Mouse (Mus musculus) hindbrain, embryonic 10.5 days (tissue): ENCODE results near the gene Inhbc. TPM values are rescaled to one million over a fixed set of nuclear protein-coding genes. Genes with fewer than 3 reads are reported as not detected.
A peak's percentile ranks its signal among the peaks of the same experiment; 100 is the strongest.

Source experiments
- DNase-seq: peaks from one replicate; pipeline ENCODE4 v3.0.0-alpha.2; 2017; ENCODE audit warnings: low spot score
- H3K27ac ChIP-seq: fragments of 300-500 bp; sonication (generic); 2 replicates; pipeline ENCODE4 v1.5.1; 2016; ENCODE audit warnings: mild to moderate bottlenecking, moderate library complexity
- H3K27me3 ChIP-seq: fragments of 300-500 bp; sonication (generic); 2 replicates; pipeline ENCODE4 v1.6.1; 2016; ENCODE audit warnings: mild to moderate bottlenecking; ENCODE audit not compliant: poor library complexity, insufficient read depth, severe bottlenecking
- H3K36me3 ChIP-seq: fragments of 300-500 bp; sonication (generic); 2 replicates; pipeline ENCODE4 v1.6.1; 2016; ENCODE audit warnings: mild to moderate bottlenecking, moderate library complexity
- H3K4me1 ChIP-seq: fragments of 300-500 bp; sonication (generic); replicated peaks from 2 replicates; pipeline ENCODE4 v1.6.1; 2016; ENCODE audit warnings: mild to moderate bottlenecking
- H3K4me3 ChIP-seq: fragments of 300-500 bp; sonication (generic); 2 replicates; pipeline ENCODE4 v1.5.1; 2016; ENCODE audit warnings: mild to moderate bottlenecking, moderate library complexity
- H3K9me3 ChIP-seq: fragments of 300-500 bp; sonication (generic); 2 replicates; pipeline ENCODE4 v1.6.1; 2016; ENCODE audit warnings: mild to moderate bottlenecking, moderate library complexity
- WGBS: fragments of 180-500 bp; shearing (Covaris S2); methylation state at CpG from one replicate; pipeline ENCODE4 v1.1.7; 2016; 5-methylcytosine and 5-hydroxymethylcytosine counted together
- polyA plus RNA-seq: library from polyadenylated mRNA; unstranded; fragments of >200 nt; fragmentation: Nextera tagmentation; extraction: Ambion mirVana; gene quantifications from 2 replicates; pipeline ENCODE4 v1.2.1, GENCODE M21; 2016

Gene Inhbc
- polyA plus RNA-seq, 1 experiment from 2014 or later, result 0.13 TPM

DNA sequence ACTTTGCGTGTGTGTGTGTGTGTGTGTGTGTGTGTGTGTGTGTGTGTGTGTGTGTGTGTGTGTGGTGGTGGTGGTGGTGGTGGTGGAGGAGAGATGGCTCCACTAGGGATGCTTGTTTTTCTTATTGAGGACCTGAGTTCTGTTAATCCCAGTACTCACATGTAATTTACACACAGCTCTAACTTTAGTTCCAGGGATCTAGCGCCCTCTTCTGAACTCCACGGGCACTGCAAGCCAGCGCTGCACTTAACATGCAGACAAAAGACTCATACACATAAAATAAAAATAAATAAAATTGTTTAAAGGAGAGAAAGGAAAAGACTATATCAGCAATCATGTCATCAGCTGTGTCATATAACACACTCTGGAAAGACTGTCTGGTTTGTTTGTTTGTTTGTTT, 21.3 kb downstream of the Inhbc start:
- H3K9me3 ChIP-seq, result no peaks in the 10 kb centered on the region

DNA sequence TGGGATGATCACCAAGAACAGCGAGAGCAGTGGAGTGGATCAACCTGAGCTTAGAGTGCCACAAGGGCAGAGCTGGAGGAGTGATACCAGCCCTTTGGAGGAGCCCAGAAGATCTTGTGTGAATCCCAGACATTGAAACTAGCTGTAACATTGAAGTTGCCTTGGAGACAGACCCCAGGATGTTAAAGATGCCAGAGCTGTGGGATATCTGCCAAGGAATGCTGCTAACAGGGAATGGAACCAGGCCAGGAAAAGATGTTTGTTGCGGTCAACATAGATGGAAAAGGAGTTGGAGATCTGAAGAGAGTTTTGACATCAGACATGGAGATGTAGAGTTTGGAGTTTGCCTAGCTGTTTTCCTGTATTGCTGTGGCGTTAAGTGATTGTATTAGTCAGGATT, 24.1 kb downstream of the Inhbc start:
- Histone ChIP-seq H3K27me3 (peaks cover 21% of the 10 kb centered on the region), H3K4me1 (peaks cover 25% of the 10 kb centered on the region), H3K4me3 (no peak overlapping the region), H3K27ac (no peak overlapping the region), H3K36me3 (no peaks in the 10 kb centered on the region), H3K9me3 (no peaks in the 10 kb centered on the region)
- 89% methylated on average over 3 of the region's 3 CpGs for WGBS
- no peak for DNase-seq

More for the DNA sequence above, 21.3 kb downstream of the Inhbc start:
- no peak overlapping the region for H3K27ac ChIP-seq
- H3K4me1 ChIP-seq, result peaks cover 15% of the 10 kb centered on the region
- 63% methylated on average over 4 of the region's 4 CpGs for WGBS
- H3K36me3 ChIP-seq, result no peaks in the 10 kb centered on the region
- H3K4me3 ChIP-seq, result no peak overlapping the region
- DNase-seq, result no peak
- peaks cover 22% of the 10 kb centered on the region for H3K27me3 ChIP-seq

GRCm38 (mm10) chr10:127343029-127343428, 27.2 kb downstream of the Inhbc start:
- Histone ChIP-seq H3K9me3 (no peaks in the 10 kb centered on the region), H3K27ac (no peak overlapping the region), H3K4me1 (peaks cover 41% of the 10 kb centered on the region), H3K36me3 (no peaks in the 10 kb centered on the region), H3K4me3 (no peak overlapping the region), H3K27me3 (peaks cover 33% of the 10 kb centered on the region)
- DNase-seq, result no peak
- 72% methylated on average over 3 of the region's 3 CpGs for WGBS

DNA sequence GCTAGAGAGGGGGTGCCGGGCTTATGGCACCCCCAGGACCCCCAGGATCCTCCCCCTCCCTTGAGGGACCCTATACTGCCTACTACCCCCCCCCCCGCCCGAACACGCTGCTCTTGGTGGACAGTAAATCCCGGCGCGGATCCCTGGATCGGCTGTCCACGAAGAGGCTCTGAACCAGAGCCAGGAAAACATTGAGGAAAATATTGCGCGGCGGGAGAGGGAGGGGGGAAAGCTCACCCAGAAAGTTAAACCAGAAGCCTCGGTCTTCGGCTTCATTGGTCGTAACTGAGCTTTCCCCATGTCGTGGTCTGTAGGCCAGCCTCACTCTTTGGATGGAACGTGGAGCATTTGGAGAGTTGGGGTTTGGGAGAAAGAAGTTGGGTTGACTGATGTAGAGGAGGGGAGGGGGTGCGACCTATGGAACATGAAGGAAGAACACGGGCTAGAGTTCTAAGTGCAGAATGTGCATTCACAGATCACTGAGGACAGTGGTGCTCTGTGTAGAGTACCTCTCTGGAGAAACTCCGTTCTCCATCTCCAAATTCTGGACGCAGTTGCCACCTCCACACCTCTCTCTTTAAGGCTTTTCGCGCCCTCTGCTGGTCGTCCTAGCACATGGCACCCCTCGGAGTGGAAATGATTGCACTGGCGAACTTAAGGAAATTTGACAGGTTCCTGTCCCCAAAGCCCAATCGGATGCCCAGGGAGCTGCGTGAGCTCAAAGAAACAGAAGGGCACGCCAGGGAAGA, 28.2 kb downstream of the Inhbc start, which contains the start of gene Gli1:
Gli1 (minus strand) TSS at position 84 of the 749 bp plus-strand sequence.
- Histone ChIP-seq H3K27me3 (peaks cover 35% of the 10 kb centered on the region), H3K4me1 (peaks cover 41% of the 10 kb centered on the region), H3K27ac (peak within 1 kb of the TSS; percentile 90), H3K4me3 (peak within 1 kb of the TSS; percentile 60), H3K36me3 (peaks cover 3% of the 10 kb centered on the region; the same call in 1 of the 2 replicates), H3K9me3 (no peaks in the 10 kb centered on the region)
- DNase-seq, result peak; percentile 87
- under 1% methylated on average over 29 of the region's 29 CpGs for WGBS

GRCm38 (mm10) chr10:127341360-127341690, 28.9 kb downstream of the Inhbc start:
- no peaks in the 10 kb centered on the region for H3K9me3 ChIP-seq
- H3K36me3 ChIP-seq, result peaks cover 9% of the 10 kb centered on the region; the same call in 1 of the 2 replicates
- peak overlapping the region; percentile 60 for H3K4me3 ChIP-seq
- 0% methylated on average over 10 of the region's 11 CpGs for WGBS
- peak overlapping the region; percentile 90 for H3K27ac ChIP-seq
- peak; percentile 48 for DNase-seq
- H3K4me1 ChIP-seq, result peaks cover 41% of the 10 kb centered on the region
- peaks cover 35% of the 10 kb centered on the region for H3K27me3 ChIP-seq

DNA sequence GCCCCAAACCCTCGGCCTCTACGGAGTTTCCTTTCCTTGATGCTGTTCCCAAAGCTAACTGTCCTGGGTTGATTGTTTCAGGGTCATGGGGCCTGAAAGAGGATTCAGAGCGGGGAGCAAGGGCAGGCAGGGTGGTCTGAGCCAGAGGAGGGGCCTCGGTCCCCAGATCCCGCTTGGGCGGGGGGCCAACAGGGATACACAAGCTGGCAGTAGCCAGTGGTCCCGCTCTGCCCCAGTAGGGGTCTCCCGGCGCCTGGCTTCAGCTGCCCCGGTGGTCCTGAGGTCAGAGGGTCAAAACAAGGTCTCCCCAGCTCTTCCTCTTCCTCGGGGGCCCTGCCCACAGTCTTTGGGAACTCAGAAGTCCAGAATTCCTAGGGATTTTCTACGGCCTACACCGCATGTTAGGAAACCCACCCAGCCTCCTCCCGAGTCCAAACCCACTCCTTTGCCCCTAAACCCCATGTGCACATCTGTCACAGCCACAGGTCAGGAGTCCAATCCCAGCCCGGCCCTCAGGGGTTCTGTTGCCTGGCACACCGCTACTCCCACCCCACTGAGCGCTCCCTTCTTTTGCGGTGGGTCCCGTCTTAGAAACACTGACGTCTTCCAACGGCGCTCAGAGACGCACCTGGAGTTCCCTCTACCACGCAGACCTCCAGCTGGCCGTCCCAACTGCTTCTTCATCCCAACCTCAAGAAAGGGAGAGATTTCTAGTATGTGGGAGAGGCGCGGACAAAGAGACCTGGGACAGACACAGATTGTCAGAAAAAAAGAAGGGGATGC, 29.5 kb downstream of the Inhbc start:
- Histone ChIP-seq H3K4me1 (peaks cover 41% of the 10 kb centered on the region), H3K9me3 (no peaks in the 10 kb centered on the region), H3K36me3 (peaks cover 14% of the 10 kb centered on the region; the same call in 1 of the 2 replicates), H3K27me3 (peaks cover 35% of the 10 kb centered on the region), H3K4me3 (peak overlapping the region; percentile 60), H3K27ac (peak overlapping the region; percentile 90)
- under 1% methylated on average over 27 of the region's 27 CpGs for WGBS
- peak; percentile 81 for DNase-seq

DNA sequence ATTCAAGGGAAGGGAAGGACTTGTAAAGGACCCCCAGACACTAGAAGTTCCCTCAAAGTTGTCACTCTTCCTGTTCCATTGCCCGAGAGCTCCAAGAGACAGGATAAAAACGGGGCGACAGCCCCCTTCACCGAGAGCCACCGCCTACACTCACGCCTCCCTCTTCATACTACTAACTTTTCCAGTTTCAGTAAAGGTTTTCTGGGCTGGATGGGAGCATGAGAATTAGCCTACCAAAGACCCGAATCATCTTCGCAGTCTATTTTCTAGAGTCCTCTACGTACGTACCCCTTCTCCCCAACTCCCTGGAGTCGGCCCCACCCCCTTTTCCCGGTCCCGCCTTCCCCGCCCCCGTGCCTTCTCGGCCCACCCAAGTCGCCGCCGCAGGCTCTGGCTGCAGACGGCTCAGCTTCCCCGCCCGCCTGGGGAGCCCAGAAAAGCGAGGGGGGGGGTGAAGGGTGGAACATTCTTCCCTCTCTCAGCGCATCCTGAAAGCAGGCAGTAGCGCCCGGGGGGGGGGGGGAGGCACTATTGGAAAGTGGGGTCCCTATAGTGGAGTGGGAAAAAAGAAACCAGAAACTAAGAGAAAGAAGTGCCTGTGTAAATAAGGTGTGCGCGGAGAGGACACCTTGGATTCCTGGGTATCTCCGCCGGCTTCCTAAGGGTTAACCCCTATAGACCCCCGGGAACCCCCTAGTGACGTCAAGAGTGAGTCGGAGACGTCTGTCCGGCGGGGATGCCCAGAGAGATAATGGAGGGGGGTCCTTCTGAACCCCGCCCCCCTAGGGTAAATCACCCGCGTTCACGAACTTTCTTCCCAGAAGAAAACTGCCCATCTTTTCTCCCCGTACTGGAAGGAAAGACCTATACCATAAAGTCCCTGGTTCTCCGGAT, 30.3 kb downstream of the Inhbc start:
- Histone ChIP-seq H3K9me3 (no peaks in the 10 kb centered on the region), H3K4me1 (peaks cover 41% of the 10 kb centered on the region), H3K27ac (peak overlapping the region; percentile 90), H3K27me3 (peaks cover 35% of the 10 kb centered on the region), H3K4me3 (peak overlapping the region; percentile 60), H3K36me3 (peaks cover 14% of the 10 kb centered on the region; the same call in 1 of the 2 replicates)
- 1% methylated on average over 42 of the region's 42 CpGs for WGBS
- peak; percentile 83 for DNase-seq

DNA sequence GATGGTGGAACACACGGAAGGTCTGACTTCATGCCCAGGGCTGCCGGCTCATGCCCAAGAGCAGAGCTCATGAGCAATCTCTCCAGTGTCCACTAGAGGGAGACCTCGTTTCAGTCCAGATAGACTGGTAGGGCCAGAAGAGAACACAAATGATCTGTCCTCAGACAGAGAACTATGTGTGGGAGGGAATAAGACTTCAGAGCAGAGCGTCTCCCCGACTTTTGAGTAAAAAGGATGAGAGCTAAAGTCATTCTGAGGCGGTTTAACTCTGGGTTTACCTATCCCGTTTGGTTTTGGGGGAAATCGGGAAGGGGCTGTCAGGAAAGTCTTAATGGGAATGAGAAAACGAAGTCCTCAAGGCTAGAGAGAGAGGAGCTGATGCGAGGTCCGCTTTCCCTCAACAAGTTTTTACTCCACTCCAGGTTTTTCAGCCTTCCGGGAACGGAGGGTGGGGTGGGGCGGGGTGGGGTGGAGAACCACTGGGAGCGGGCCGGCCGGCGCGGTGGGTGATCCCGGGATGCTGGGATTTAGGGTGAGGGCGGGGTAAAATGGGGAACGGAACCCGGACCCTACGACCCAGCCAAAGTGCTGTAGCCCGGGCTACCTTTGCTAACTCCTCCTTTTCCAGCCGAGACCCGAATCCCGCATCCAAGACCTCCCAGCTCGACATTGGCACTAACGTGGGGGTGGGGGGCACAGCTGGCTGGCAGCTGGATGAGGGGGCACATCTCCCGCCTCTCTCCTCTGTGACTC, 31.1 kb downstream of the Inhbc start:
- 1% methylated on average over 31 of the region's 31 CpGs for WGBS
- peaks cover 41% of the 10 kb centered on the region for H3K4me1 ChIP-seq
- H3K9me3 ChIP-seq, result no peaks in the 10 kb centered on the region
- peaks cover 19% of the 10 kb centered on the region for H3K36me3 ChIP-seq
- peak; percentile 90 for DNase-seq
- peaks cover 35% of the 10 kb centered on the region for H3K27me3 ChIP-seq
- peak overlapping the region; percentile 60 for H3K4me3 ChIP-seq
- H3K27ac ChIP-seq, result peak overlapping the region; percentile 90

DNA sequence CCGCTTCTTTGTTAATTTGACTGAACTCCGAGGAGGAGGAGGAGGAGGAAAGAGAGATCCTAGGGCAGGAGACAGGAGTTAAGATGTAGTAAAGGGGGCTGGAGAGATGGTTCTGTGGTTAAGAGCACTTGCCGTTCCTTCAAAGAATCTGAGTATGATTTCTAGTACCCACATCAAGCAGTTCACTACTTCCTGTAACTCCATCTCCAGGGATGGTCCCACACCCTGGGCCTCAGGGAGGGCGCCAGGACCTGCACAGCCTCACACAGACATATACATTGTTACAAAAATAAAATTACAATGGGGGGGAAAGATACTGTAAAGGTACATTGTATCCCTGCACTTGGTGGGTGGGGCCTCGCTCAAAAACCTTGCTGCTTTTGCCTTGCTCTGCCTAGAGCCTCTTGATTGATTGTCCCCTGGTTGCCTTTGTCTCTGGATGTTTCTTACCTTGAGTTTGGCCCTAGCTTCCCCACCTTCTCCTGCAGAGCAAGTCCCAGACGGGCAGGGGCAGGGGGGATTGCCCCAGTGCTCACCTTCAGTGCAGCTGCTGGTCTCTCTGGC, 32.6 kb downstream of the Inhbc start:
- 85% methylated on average over 6 of the region's 6 CpGs for WGBS
- peaks cover 30% of the 10 kb centered on the region for H3K36me3 ChIP-seq
- H3K27me3 ChIP-seq, result peaks cover 35% of the 10 kb centered on the region
- no peak for DNase-seq
- H3K4me1 ChIP-seq, result peaks cover 43% of the 10 kb centered on the region
- no peaks in the 10 kb centered on the region for H3K9me3 ChIP-seq
- H3K27ac ChIP-seq, result no peak overlapping the region
- no peak overlapping the region for H3K4me3 ChIP-seq

DNA sequence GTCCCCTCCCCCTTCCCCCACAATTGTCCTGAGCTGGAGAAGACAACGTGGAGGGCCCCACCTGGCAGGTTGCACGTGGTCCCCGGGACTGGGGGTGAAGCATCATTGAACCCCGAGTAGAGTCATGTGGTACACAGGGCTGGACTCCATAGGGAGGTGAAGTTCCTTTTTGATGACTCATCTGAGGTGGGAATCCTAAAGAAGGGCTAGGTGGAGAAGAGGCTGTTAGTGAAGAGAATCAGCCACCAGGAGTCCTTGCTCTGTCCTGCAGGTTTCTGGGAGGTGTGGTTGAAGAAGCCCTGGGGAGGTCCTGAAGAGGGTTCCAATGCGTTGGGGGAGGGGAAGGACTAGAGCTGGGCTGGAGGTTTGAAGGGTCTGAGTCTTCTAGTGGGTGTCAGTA, 33.3 kb downstream of the Inhbc start:
- H3K27me3 ChIP-seq, result peaks cover 35% of the 10 kb centered on the region
- no peak overlapping the region for H3K27ac ChIP-seq
- no peak overlapping the region for H3K4me3 ChIP-seq
- 69% methylated on average over 5 of the region's 5 CpGs for WGBS
- peaks cover 35% of the 10 kb centered on the region for H3K36me3 ChIP-seq
- H3K4me1 ChIP-seq, result peaks cover 43% of the 10 kb centered on the region
- DNase-seq, result no peak
- H3K9me3 ChIP-seq, result no peaks in the 10 kb centered on the region

GRCm38 (mm10) chr10:127335271-127335670, 35.0 kb downstream of the Inhbc start:
- no peak for DNase-seq
- H3K9me3 ChIP-seq, result no peaks in the 10 kb centered on the region
- WGBS, result 82% methylated on average over 1 of the region's 1 CpGs
- peaks cover 28% of the 10 kb centered on the region for H3K4me1 ChIP-seq
- peaks cover 35% of the 10 kb centered on the region for H3K27me3 ChIP-seq
- H3K27ac ChIP-seq, result no peak overlapping the region
- no peak overlapping the region for H3K4me3 ChIP-seq
- H3K36me3 ChIP-seq, result peaks cover 52% of the 10 kb centered on the region
